Mouse (Mus musculus): Measurements from ENCODE around the gene Pld3. TPM values are rescaled to one million over a fixed set of nuclear protein-coding genes. Genes with fewer than 3 reads are reported as not detected.
"Not testable (repeated sequence)": the region's sequence is repeated elsewhere in the genome, so short reads cannot be mapped to it uniquely, and the experiment has no call there.

The Pld3 gene
- polyA plus RNA-seq, 1 experiment, result 142 TPM

GRCm38 (mm10) chr7:27510809-27511208 lies 42.2 kb downstream of the Pld3 start:
- H3K27ac ChIP-seq (ENCODE audit: insufficient read depth, low read depth, low read length), result no peak overlapping the region
- no peaks in the 10 kb centered on the region for H3K36me3 ChIP-seq (ENCODE audit: control insufficient read depth, insufficient read depth, low read length)
- no peaks in the 10 kb centered on the region for H3K27me3 ChIP-seq (replicated peaks; ENCODE audit: control insufficient read depth, insufficient read depth, low read length)
- H3K4me1 ChIP-seq (ENCODE audit: control insufficient read depth, insufficient read depth, low read length), result no peaks in the 10 kb centered on the region
- H3K4me3 ChIP-seq (ENCODE audit: insufficient read depth, low read depth, low read length), result no peak overlapping the region
- TF ChIP-seq CTCF (conservative IDR thresholded peaks at IDR 0.05; ENCODE audit: insufficient read depth, insufficient read length, low read depth, low read length) (no peak), POLR2A (IDR thresholded peaks at IDR 0.05; ENCODE audit: low read depth, low read length) (no peak)
- 93% methylated on average over 2 of the region's 2 CpGs for WGBS
- no peak for DNase-seq

- H3K36me3 ChIP-seq (ENCODE audit: control insufficient read depth, insufficient read depth, low read length), result no peaks in the 10 kb centered on the region
- H3K27me3 ChIP-seq (replicated peaks; ENCODE audit: control insufficient read depth, insufficient read depth, low read length), result no peaks in the 10 kb centered on the region
- peak overlapping the region; percentile 64; the same call in 1 of the 2 replicates for H3K27ac ChIP-seq (ENCODE audit: insufficient read depth, low read depth, low read length)
- DNase-seq, result peak; percentile 76
- H3K4me3 ChIP-seq (ENCODE audit: insufficient read depth, low read depth, low read length), result peak overlapping the region; percentile 12; the same call in 1 of the 2 replicates
- TF ChIP-seq CTCF (conservative IDR thresholded peaks at IDR 0.05; ENCODE audit: insufficient read depth, insufficient read length, low read depth, low read length), result peak; percentile 78
- no peak for TF ChIP-seq POLR2A (IDR thresholded peaks at IDR 0.05; ENCODE audit: low read depth, low read length)
- H3K4me1 ChIP-seq (ENCODE audit: control insufficient read depth, insufficient read depth, low read length), result no peaks in the 10 kb centered on the region
- WGBS, result 19% methylated on average over 6 of the region's 6 CpGs
Measured at GRCm38 (mm10) chr7:27508648-27509005, 44.4 kb downstream of the Pld3 start.

GRCm38 (mm10) chr7:27507711-27508647 lies 45.0 kb downstream of the Pld3 start:
- Histone ChIP-seq H3K27me3 (replicated peaks; ENCODE audit: control insufficient read depth, insufficient read depth, low read length) (no peaks in the 10 kb centered on the region), H3K4me1 (ENCODE audit: control insufficient read depth, insufficient read depth, low read length) (no peaks in the 10 kb centered on the region)
- under 1% methylated on average over 54 of the region's 54 CpGs for WGBS

GRCm38 (mm10) chr7:27506765-27507370 lies 46.1 kb downstream of the Pld3 start:
- H3K27ac ChIP-seq (ENCODE audit: insufficient read depth, low read depth, low read length), result peak overlapping the region; percentile 37
- H3K4me3 ChIP-seq (ENCODE audit: insufficient read depth, low read depth, low read length), result no peak overlapping the region
- H3K4me1 ChIP-seq (ENCODE audit: control insufficient read depth, insufficient read depth, low read length), result no peaks in the 10 kb centered on the region
- 21% methylated on average over 9 of the region's 9 CpGs for WGBS
- TF ChIP-seq POLR2A (IDR thresholded peaks at IDR 0.05; ENCODE audit: low read depth, low read length) (no peak), CTCF (conservative IDR thresholded peaks at IDR 0.05; ENCODE audit: insufficient read depth, insufficient read length, low read depth, low read length) (no peak)
- no peaks in the 10 kb centered on the region for H3K36me3 ChIP-seq (ENCODE audit: control insufficient read depth, insufficient read depth, low read length)
- DNase-seq, result no peak
- H3K27me3 ChIP-seq (replicated peaks; ENCODE audit: control insufficient read depth, insufficient read depth, low read length), result no peaks in the 10 kb centered on the region

More at GRCm38 (mm10) chr7:27507711-27508647, 45.0 kb downstream of the Pld3 start:
- H3K27ac ChIP-seq (ENCODE audit: insufficient read depth, low read depth, low read length), result peak overlapping the region; percentile 98
- DNase-seq, result peak; percentile 99
- peak; percentile 78 for TF ChIP-seq POLR2A (IDR thresholded peaks at IDR 0.05; ENCODE audit: low read depth, low read length)
- no peak for TF ChIP-seq CTCF (conservative IDR thresholded peaks at IDR 0.05; ENCODE audit: insufficient read depth, insufficient read length, low read depth, low read length)
- H3K36me3 ChIP-seq (ENCODE audit: control insufficient read depth, insufficient read depth, low read length), result no peaks in the 10 kb centered on the region
- peak overlapping the region; percentile 83 for H3K4me3 ChIP-seq (ENCODE audit: insufficient read depth, low read depth, low read length)

GRCm38 (mm10) chr7:27501620-27502019 lies 51.4 kb downstream of the Pld3 start:
- Histone ChIP-seq H3K4me3 (ENCODE audit: insufficient read depth, low read depth, low read length) (no peak overlapping the region), H3K27ac (ENCODE audit: insufficient read depth, low read depth, low read length) (peak overlapping the region; percentile 67; the same call in 1 of the 2 replicates), H3K36me3 (ENCODE audit: control insufficient read depth, insufficient read depth, low read length) (no peaks in the 10 kb centered on the region), H3K4me1 (ENCODE audit: control insufficient read depth, insufficient read depth, low read length) (no peaks in the 10 kb centered on the region), H3K27me3 (replicated peaks; ENCODE audit: control insufficient read depth, insufficient read depth, low read length) (no peaks in the 10 kb centered on the region)
- TF ChIP-seq POLR2A (IDR thresholded peaks at IDR 0.05; ENCODE audit: low read depth, low read length) (no peak), CTCF (conservative IDR thresholded peaks at IDR 0.05; ENCODE audit: insufficient read depth, insufficient read length, low read depth, low read length) (no peak)
- peak; percentile 76 for DNase-seq
- WGBS, result 69% methylated on average over 4 of the region's 4 CpGs

GRCm38 (mm10) chr7:27499036-27499435 lies 54.0 kb downstream of the Pld3 start, which contains the start of gene Prx:
TSS of gene Prx (plus strand) at chr7:27499324.
- no peaks in the 10 kb centered on the region for H3K36me3 ChIP-seq (ENCODE audit: control insufficient read depth, insufficient read depth, low read length)
- no peak within 1 kb of the TSS for H3K4me3 ChIP-seq (ENCODE audit: insufficient read depth, low read depth, low read length)
- no peak for DNase-seq
- TF ChIP-seq CTCF (conservative IDR thresholded peaks at IDR 0.05; ENCODE audit: insufficient read depth, insufficient read length, low read depth, low read length), result no peak
- TF ChIP-seq POLR2A (IDR thresholded peaks at IDR 0.05; ENCODE audit: low read depth, low read length), result no peak
- H3K27me3 ChIP-seq (replicated peaks; ENCODE audit: control insufficient read depth, insufficient read depth, low read length), result no peaks in the 10 kb centered on the region
- 56% methylated on average over 3 of the region's 3 CpGs for WGBS
- H3K27ac ChIP-seq (ENCODE audit: insufficient read depth, low read depth, low read length), result no peak within 1 kb of the TSS
- no peaks in the 10 kb centered on the region for H3K4me1 ChIP-seq (ENCODE audit: control insufficient read depth, insufficient read depth, low read length)

- H3K4me1 ChIP-seq (ENCODE audit: control insufficient read depth, insufficient read depth, low read length); H3K36me3 ChIP-seq (ENCODE audit: control insufficient read depth, insufficient read depth, low read length); H3K27me3 ChIP-seq (replicated peaks; ENCODE audit: control insufficient read depth, insufficient read depth, low read length); H3K27ac ChIP-seq (ENCODE audit: insufficient read depth, low read depth, low read length); DNase-seq; H3K4me3 ChIP-seq (ENCODE audit: insufficient read depth, low read depth, low read length): not testable (repeated sequence)
- WGBS, result 93% methylated on average over 9 of the region's 9 CpGs
Measured at GRCm38 (mm10) chr7:27494659-27495367, 58.2 kb downstream of the Pld3 start.

Measured in kidney, adult 2 months (tissue).